Mouse (Mus musculus): ENCODE data around the gene Gadd45b. TPM values are rescaled to one million over a fixed set of nuclear protein-coding genes. Genes with fewer than 3 reads are reported as not detected.

Gadd45b gene
- polyA plus RNA-seq, 1 experiment = 7.8 TPM

- no peak for TF ChIP-seq POLR2A (IDR thresholded peaks at IDR 0.05; ENCODE audit: control insufficient read depth, low read depth, low read length)
- no peak for TF ChIP-seq CTCF (IDR thresholded peaks at IDR 0.05; ENCODE audit: control insufficient read depth, insufficient read depth, insufficient replicate concordance, low read depth, low read length)
- Histone ChIP-seq H3K27ac (ENCODE audit: control insufficient read depth, insufficient read depth, low read depth, low read length) (no peak overlapping the region; the same call in 1 of the 2 replicates), H3K4me3 (ENCODE audit: control insufficient read depth, low read depth, low read length) (no peak overlapping the region), H3K36me3 (ENCODE audit: control insufficient read depth, insufficient read depth, low read length) (no peaks in the 10 kb centered on the region), H3K27me3 (ENCODE audit: control insufficient read depth, insufficient read depth, low read length) (no peaks in the 10 kb centered on the region), H3K4me1 (ENCODE audit: control insufficient read depth, insufficient read depth, low read length) (peaks cover 24% of the 10 kb centered on the region)
Measured at GRCm38 (mm10) chr10:80950314-80950713, 20.4 kb downstream of the Gadd45b start.

GRCm38 (mm10) chr10:80951761-80952390, 22.0 kb downstream of the Gadd45b start:
- peaks cover 21% of the 10 kb centered on the region for H3K4me1 ChIP-seq (ENCODE audit: control insufficient read depth, insufficient read depth, low read length)

DNA sequence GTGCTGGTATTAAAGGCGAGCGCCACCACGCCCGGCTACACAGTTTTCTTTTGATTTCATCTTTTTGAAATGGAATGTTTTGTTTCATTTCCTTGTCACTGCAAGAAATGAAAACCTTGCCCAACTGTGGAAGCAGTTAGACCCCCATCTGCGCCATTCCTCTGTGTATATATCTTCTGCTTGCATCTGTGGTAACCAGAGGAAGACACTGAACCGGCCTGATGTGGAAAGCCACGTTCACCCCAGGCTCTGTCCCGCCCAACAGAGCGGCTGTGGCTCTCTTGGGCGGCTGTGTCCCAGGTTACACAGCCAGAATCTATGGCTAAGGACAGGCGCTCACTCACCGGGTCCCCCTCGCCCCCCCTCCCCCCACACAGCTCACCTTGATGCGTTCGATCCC, 22.6 kb downstream of the Gadd45b start:
- TF ChIP-seq POLR2A (IDR thresholded peaks at IDR 0.05; ENCODE audit: control insufficient read depth, low read depth, low read length) = no peak
- no peak for TF ChIP-seq CTCF (IDR thresholded peaks at IDR 0.05; ENCODE audit: control insufficient read depth, insufficient read depth, insufficient replicate concordance, low read depth, low read length)
- H3K27ac ChIP-seq (ENCODE audit: control insufficient read depth, insufficient read depth, low read depth, low read length) = no peak overlapping the region
- peaks cover 19% of the 10 kb centered on the region for H3K4me1 ChIP-seq (ENCODE audit: control insufficient read depth, insufficient read depth, low read length)
- H3K27me3 ChIP-seq (ENCODE audit: control insufficient read depth, insufficient read depth, low read length) = no peaks in the 10 kb centered on the region
- no peaks in the 10 kb centered on the region for H3K36me3 ChIP-seq (ENCODE audit: control insufficient read depth, insufficient read depth, low read length)
- no peak overlapping the region for H3K4me3 ChIP-seq (ENCODE audit: control insufficient read depth, low read depth, low read length)

More at GRCm38 (mm10) chr10:80951761-80952390, 22.0 kb downstream of the Gadd45b start:
- no peaks in the 10 kb centered on the region for H3K36me3 ChIP-seq (ENCODE audit: control insufficient read depth, insufficient read depth, low read length)
- no peaks in the 10 kb centered on the region for H3K27me3 ChIP-seq (ENCODE audit: control insufficient read depth, insufficient read depth, low read length)
- no peak overlapping the region for H3K27ac ChIP-seq (ENCODE audit: control insufficient read depth, insufficient read depth, low read depth, low read length)
- no peak overlapping the region for H3K4me3 ChIP-seq (ENCODE audit: control insufficient read depth, low read depth, low read length)
- TF ChIP-seq CTCF (IDR thresholded peaks at IDR 0.05; ENCODE audit: control insufficient read depth, insufficient read depth, insufficient replicate concordance, low read depth, low read length) = no peak
- no peak for TF ChIP-seq POLR2A (IDR thresholded peaks at IDR 0.05; ENCODE audit: control insufficient read depth, low read depth, low read length)

- Histone ChIP-seq H3K36me3 (ENCODE audit: control insufficient read depth, insufficient read depth, low read length) (no peaks in the 10 kb centered on the region), H3K27ac (ENCODE audit: control insufficient read depth, insufficient read depth, low read depth, low read length) (no peak overlapping the region), H3K27me3 (ENCODE audit: control insufficient read depth, insufficient read depth, low read length) (no peaks in the 10 kb centered on the region), H3K4me3 (ENCODE audit: control insufficient read depth, low read depth, low read length) (no peak overlapping the region), H3K4me1 (ENCODE audit: control insufficient read depth, insufficient read depth, low read length) (peaks cover 19% of the 10 kb centered on the region)
- no peak for TF ChIP-seq POLR2A (IDR thresholded peaks at IDR 0.05; ENCODE audit: control insufficient read depth, low read depth, low read length)
- TF ChIP-seq CTCF (IDR thresholded peaks at IDR 0.05; ENCODE audit: control insufficient read depth, insufficient read depth, insufficient replicate concordance, low read depth, low read length) = no peak
Measured at GRCm38 (mm10) chr10:80954415-80954814, 24.5 kb downstream of the Gadd45b start.

GRCm38 (mm10) chr10:80954843-80955242, 25.0 kb downstream of the Gadd45b start:
- H3K27me3 ChIP-seq (ENCODE audit: control insufficient read depth, insufficient read depth, low read length) = no peaks in the 10 kb centered on the region
- H3K4me1 ChIP-seq (ENCODE audit: control insufficient read depth, insufficient read depth, low read length) = peaks cover 18% of the 10 kb centered on the region
- H3K27ac ChIP-seq (ENCODE audit: control insufficient read depth, insufficient read depth, low read depth, low read length) = no peak overlapping the region
- H3K4me3 ChIP-seq (ENCODE audit: control insufficient read depth, low read depth, low read length) = no peak overlapping the region
- TF ChIP-seq POLR2A (IDR thresholded peaks at IDR 0.05; ENCODE audit: control insufficient read depth, low read depth, low read length) (no peak), CTCF (IDR thresholded peaks at IDR 0.05; ENCODE audit: control insufficient read depth, insufficient read depth, insufficient replicate concordance, low read depth, low read length) (no peak)
- no peaks in the 10 kb centered on the region for H3K36me3 ChIP-seq (ENCODE audit: control insufficient read depth, insufficient read depth, low read length)

- Histone ChIP-seq H3K27me3 (ENCODE audit: control insufficient read depth, insufficient read depth, low read length) (no peaks in the 10 kb centered on the region), H3K4me1 (ENCODE audit: control insufficient read depth, insufficient read depth, low read length) (peaks cover 14% of the 10 kb centered on the region), H3K4me3 (ENCODE audit: control insufficient read depth, low read depth, low read length) (no peak overlapping the region), H3K36me3 (ENCODE audit: control insufficient read depth, insufficient read depth, low read length) (no peaks in the 10 kb centered on the region), H3K27ac (ENCODE audit: control insufficient read depth, insufficient read depth, low read depth, low read length) (no peak overlapping the region)
- TF ChIP-seq CTCF (IDR thresholded peaks at IDR 0.05; ENCODE audit: control insufficient read depth, insufficient read depth, insufficient replicate concordance, low read depth, low read length) (peak; percentile 78; the same call in 1 of the 2 replicates), POLR2A (IDR thresholded peaks at IDR 0.05; ENCODE audit: control insufficient read depth, low read depth, low read length) (no peak)
Measured at GRCm38 (mm10) chr10:80955536-80955935, 25.7 kb downstream of the Gadd45b start.

DNA sequence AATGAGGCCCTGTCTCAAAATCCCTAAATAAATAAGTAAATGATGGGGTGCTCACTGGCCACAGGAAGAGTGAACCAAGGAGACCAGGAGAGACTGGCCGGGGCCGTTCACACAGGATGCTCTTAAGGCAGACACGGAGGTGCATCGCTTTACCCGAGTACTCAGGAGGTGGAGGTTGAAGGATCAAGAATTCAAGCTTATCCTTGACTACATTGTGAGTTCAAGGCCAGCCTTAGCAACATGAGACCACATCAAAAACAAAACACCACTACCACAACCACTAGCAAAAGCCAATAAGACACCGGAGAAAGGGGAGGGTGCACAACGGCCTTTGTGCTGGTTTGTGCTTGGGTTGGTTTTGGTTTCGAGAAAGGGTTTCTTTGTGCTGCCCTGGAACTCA, 26.5 kb downstream of the Gadd45b start:
- no peaks in the 10 kb centered on the region for H3K36me3 ChIP-seq (ENCODE audit: control insufficient read depth, insufficient read depth, low read length)
- H3K27me3 ChIP-seq (ENCODE audit: control insufficient read depth, insufficient read depth, low read length) = no peaks in the 10 kb centered on the region
- TF ChIP-seq POLR2A (IDR thresholded peaks at IDR 0.05; ENCODE audit: control insufficient read depth, low read depth, low read length) (no peak), CTCF (IDR thresholded peaks at IDR 0.05; ENCODE audit: control insufficient read depth, insufficient read depth, insufficient replicate concordance, low read depth, low read length) (no peak)
- H3K4me3 ChIP-seq (ENCODE audit: control insufficient read depth, low read depth, low read length) = no peak overlapping the region
- peaks cover 14% of the 10 kb centered on the region for H3K4me1 ChIP-seq (ENCODE audit: control insufficient read depth, insufficient read depth, low read length)
- no peak overlapping the region for H3K27ac ChIP-seq (ENCODE audit: control insufficient read depth, insufficient read depth, low read depth, low read length)

Measured in testis, adult 2 months (tissue).